Mouse (Mus musculus) intestine, embryonic 14.5 days (tissue): ENCODE measurements around the gene Zbed5. TPM values are rescaled to one million over a fixed set of nuclear protein-coding genes. Genes with fewer than 3 reads are reported as not detected.

Experiments used
- ATAC-seq: fragments of 200-750 bp; cut with Nextera tagmentation; replicated peaks from 2 replicates; pipeline ENCODE4 v1.8.0; 2017; ENCODE audit warnings: low read depth, moderate number of reproducible peaks, moderate TSS enrichment, moderate library complexity; ENCODE audit not compliant: low FRiP score, low TSS enrichment
- DNase-seq: peaks from one replicate; pipeline ENCODE4 v3.0.0-alpha.2; 2018; ENCODE audit warnings: low spot score
- H3K27ac ChIP-seq: fragments of 300-500 bp; sonication (generic); 2 replicates; pipeline ENCODE4 v1.5.1; 2014; ENCODE audit warnings: low read depth, mild to moderate bottlenecking, control low read depth
- H3K27me3 ChIP-seq: fragments of 300-500 bp; sonication (generic); replicated peaks from 2 replicates; pipeline ENCODE4 v1.6.1; 2014; ENCODE audit warnings: low read length, control low read depth; ENCODE audit not compliant: control insufficient read depth, insufficient read depth
- H3K36me3 ChIP-seq: fragments of 300-500 bp; sonication (generic); 2 replicates; pipeline ENCODE4 v1.6.1; 2014; ENCODE audit warnings: low read length, control low read depth; ENCODE audit not compliant: control insufficient read depth, insufficient read depth
- H3K4me1 ChIP-seq: fragments of 300-500 bp; sonication (generic); replicated peaks from 2 replicates; pipeline ENCODE4 v1.6.1; 2014; ENCODE audit warnings: low read length, control low read depth, mixed read lengths; ENCODE audit not compliant: control insufficient read depth, insufficient read depth
- H3K4me2 ChIP-seq: fragments of 300-500 bp; sonication (generic); 2 replicates; pipeline ENCODE4 v1.6.1; 2014; ENCODE audit warnings: low read length
- H3K4me3 ChIP-seq: fragments of 300-500 bp; sonication (generic); 2 replicates; pipeline ENCODE4 v1.5.1; 2014; ENCODE audit warnings: low read depth, low read length, control low read depth, mixed read lengths
- H3K9ac ChIP-seq: fragments of 300-500 bp; sonication (generic); 2 replicates; pipeline ENCODE4 v1.6.1; 2014; ENCODE audit warnings: mild to moderate bottlenecking, low read length
- H3K9me3 ChIP-seq: fragments of 300-500 bp; sonication (generic); 2 replicates; pipeline ENCODE4 v1.6.1; 2016; ENCODE audit warnings: low read length, control low read depth; ENCODE audit not compliant: control insufficient read depth
- WGBS: fragments of 180-500 bp; shearing (Covaris S2); extraction: QIAGEN DNeasy Blood & Tissue Kit; methylation state at CpG from one replicate; pipeline ENCODE4 v1.1.7; 2014; 5-methylcytosine and 5-hydroxymethylcytosine counted together
- polyA plus RNA-seq: library from polyadenylated mRNA; unstranded; fragments of >200 nt; fragmentation: Nextera tagmentation; extraction: Ambion mirVana; gene quantifications from 2 replicates; pipeline ENCODE4 v1.2.1, GENCODE M21; 2014

The Zbed5 gene
- polyA plus RNA-seq, 1 experiment from 2014 or later = 3.9 TPM

DNA sequence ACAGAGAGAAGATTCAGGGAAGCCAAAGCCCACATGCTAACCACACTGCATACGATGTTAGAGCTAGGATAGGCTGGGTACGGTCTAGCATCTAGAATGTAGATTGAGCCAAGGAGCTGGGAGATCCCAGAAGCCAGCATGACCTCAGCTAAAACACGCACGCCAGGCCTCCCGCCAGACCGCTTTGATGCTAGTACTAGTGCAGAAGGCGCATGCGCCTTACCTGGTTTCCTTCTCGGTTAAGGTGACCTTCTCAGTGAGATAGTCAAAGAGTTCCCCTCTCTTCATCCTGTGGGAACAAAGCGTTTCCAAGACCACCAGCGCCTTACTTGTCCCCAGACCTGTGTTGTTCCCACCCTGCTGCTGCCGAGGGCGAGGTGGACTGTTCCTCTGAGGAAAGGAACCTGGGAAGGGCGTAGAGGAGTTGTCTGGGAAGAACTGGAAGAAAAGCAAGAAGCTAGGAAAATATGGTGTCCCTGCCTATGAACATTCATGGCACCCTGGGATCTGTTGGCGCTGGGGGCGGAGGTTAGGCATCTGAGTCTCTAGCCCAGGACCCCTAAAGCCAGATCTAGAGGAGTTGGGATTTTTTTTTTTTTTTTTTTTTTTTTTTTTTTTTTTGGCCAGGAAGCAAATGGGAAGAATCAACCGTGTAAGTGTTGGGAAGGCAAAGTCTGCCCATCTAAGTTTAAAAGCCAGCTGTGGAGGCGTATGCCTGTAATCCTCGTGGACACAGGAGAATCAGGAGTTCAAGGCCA lies 26.1 kb upstream of the Zbed5 start:
- no peak overlapping the region for H3K27ac ChIP-seq
- no peak overlapping the region for H3K4me3 ChIP-seq
- H3K9me3 ChIP-seq = no peaks in the 10 kb centered on the region
- no peaks in the 10 kb centered on the region for H3K36me3 ChIP-seq
- DNase-seq = no peak
- H3K4me2 ChIP-seq = no peak overlapping the region
- H3K4me1 ChIP-seq = no peaks in the 10 kb centered on the region
- WGBS = 86% methylated on average over 19 of the region's 19 CpGs
- no peaks in the 10 kb centered on the region for H3K27me3 ChIP-seq
- no peak overlapping the region for H3K9ac ChIP-seq
- no peak for ATAC-seq

DNA sequence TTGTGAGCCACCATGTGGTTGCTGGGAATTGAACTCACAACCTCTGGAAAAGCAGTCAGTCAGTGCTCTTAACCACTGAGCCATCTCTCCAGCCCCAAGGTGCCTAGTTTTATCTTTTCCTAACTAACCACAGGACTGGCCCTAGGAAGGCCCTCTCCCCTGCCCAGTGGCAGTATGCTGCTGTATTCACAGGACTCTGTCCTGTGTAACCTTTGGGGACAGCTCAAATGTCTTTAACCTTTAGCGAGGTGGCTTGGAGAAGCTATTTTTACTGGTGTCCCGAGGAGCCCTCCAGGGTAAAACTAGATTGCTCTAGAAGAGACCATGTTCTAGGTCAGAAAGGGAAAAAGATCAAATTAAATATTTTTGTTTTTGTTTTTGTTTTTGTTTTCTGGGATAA lies 24.3 kb upstream of the Zbed5 start:
- Histone ChIP-seq H3K27me3 (no peaks in the 10 kb centered on the region), H3K4me1 (no peaks in the 10 kb centered on the region), H3K9me3 (no peaks in the 10 kb centered on the region), H3K4me3 (no peak overlapping the region), H3K4me2 (no peak overlapping the region), H3K36me3 (no peaks in the 10 kb centered on the region), H3K27ac (no peak overlapping the region), H3K9ac (no peak overlapping the region)
- 86% methylated on average over 2 of the region's 2 CpGs for WGBS
- DNase-seq (no peak), ATAC-seq (no peak)

DNA sequence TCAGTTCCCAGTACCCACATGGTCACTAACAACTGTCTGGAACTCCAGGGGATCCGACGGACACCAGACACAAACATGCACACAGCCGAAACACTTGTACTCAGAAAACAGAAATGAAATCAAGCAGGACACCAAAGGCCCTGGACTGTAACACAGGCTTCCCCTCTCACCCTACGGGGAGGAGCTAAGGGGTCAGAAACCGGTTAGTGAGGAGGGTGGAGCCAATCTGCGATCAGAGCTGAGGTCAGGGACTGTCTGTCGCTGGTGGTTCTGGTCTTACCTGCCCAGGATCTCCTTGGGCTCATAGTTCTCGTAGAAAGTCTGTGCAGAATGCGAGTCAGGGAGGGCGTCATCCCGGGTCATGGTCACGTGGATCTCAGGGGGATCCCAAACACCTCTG lies 21.6 kb upstream of the Zbed5 start:
- no peak overlapping the region for H3K9ac ChIP-seq
- no peak overlapping the region for H3K4me3 ChIP-seq
- ATAC-seq = no peak
- no peaks in the 10 kb centered on the region for H3K27me3 ChIP-seq
- H3K4me2 ChIP-seq = no peak overlapping the region
- no peaks in the 10 kb centered on the region for H3K9me3 ChIP-seq
- H3K36me3 ChIP-seq = no peaks in the 10 kb centered on the region
- no peaks in the 10 kb centered on the region for H3K4me1 ChIP-seq
- 84% methylated on average over 12 of the region's 12 CpGs for WGBS
- no peak for DNase-seq
- no peak overlapping the region for H3K27ac ChIP-seq

DNA sequence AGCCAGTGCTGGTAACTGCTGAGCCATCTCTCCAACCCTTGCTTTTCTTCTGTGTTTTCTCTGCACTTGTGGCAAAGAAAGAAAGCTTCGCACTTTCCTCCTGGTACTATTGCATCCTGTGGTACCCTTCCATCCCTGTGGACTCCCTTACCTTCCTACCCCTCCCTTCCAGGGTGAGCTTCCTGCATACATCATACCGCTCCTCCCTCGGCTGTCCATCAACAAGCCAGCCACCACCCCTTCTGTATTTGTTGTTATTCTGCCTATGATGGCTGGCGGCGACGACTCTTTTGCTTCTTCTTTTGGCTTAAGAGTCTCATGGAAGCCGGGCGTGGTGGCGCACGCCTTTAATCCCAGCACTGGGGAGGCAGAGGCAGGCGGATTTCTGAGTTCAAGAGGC lies 20.4 kb upstream of the Zbed5 start:
- Histone ChIP-seq H3K4me1 (no peaks in the 10 kb centered on the region), H3K27me3 (no peaks in the 10 kb centered on the region), H3K4me2 (no peak overlapping the region), H3K9me3 (no peaks in the 10 kb centered on the region), H3K36me3 (peaks cover under 1% of the 10 kb centered on the region; the same call in 1 of the 2 replicates), H3K9ac (no peak overlapping the region), H3K27ac (no peak overlapping the region), H3K4me3 (no peak overlapping the region)
- ATAC-seq (no peak), DNase-seq (no peak)
- 74% methylated on average over 11 of the region's 11 CpGs for WGBS

DNA sequence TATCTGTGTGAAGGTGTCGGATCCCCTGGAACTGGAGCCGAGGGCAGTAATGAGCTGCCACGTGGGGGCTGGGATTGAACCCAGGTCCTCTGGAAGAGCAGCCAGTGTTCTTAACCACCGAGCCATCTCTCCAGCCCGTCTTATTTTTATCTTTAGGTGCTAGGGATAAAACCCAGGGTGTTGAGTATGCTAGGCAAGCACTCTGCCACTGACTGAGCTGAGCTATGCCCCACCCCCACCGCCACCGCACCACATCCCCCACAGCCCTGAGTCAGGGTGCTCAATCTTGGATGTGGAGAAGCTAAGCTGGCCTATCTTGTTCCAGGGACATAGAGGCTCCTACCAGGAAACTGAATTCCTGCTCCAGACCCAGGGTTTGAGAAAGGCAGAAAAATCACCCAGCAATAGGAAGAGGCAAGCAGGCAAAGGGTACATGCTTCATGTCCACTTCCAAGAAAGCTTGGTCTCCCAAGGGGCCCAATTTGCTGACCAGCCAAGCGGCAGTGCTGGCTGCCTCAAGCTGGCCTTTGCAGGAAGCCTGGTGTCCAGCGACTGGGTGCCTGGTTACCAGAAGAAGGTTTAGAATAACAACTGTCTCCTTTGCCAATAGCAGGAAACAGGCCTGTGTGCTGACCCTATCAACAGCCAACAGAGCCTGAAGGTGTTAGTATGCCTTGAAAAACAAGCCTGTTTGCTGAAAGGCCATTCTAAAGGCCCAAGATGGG lies 17.6 kb upstream of the Zbed5 start:
- no peaks in the 10 kb centered on the region for H3K27me3 ChIP-seq
- DNase-seq (no peak), ATAC-seq (no peak)
- no peak overlapping the region for H3K4me2 ChIP-seq
- H3K9ac ChIP-seq = no peak overlapping the region
- H3K9me3 ChIP-seq = no peaks in the 10 kb centered on the region
- 72% methylated on average over 9 of the region's 9 CpGs for WGBS
- no peak overlapping the region for H3K4me3 ChIP-seq
- H3K27ac ChIP-seq = no peak overlapping the region
- H3K4me1 ChIP-seq = no peaks in the 10 kb centered on the region
- peaks cover 25% of the 10 kb centered on the region for H3K36me3 ChIP-seq

DNA sequence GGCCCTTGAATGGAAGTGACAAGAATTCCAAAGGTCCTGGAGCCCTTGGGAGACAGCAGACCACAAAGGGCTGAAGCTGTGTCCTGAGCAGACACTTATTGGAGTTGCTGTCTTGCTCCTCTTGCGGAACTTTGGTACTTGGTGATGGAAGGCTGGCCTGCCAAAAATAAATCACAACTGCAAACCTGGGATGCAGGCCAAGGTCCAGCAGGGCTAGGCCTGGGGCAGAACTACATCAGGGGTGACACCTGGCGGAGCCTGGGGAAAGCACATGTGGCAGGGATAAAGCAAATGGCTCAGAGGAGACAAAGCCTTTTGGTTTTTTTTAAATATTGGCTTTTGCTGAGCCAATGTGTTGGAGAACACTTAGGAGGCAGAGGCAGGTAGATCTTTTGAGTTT lies 16.6 kb upstream of the Zbed5 start:
- no peak overlapping the region for H3K4me2 ChIP-seq
- no peak overlapping the region for H3K4me3 ChIP-seq
- DNase-seq = peak; percentile 68
- H3K36me3 ChIP-seq = peaks cover 33% of the 10 kb centered on the region
- H3K27ac ChIP-seq = no peak overlapping the region
- WGBS = 35% methylated on average over 2 of the region's 2 CpGs
- no peaks in the 10 kb centered on the region for H3K27me3 ChIP-seq
- H3K4me1 ChIP-seq = no peaks in the 10 kb centered on the region
- H3K9ac ChIP-seq = no peak overlapping the region
- no peaks in the 10 kb centered on the region for H3K9me3 ChIP-seq
- ATAC-seq = 0 out of 2 replicates have a peak, but pooled peaks have one; percentile 41

DNA sequence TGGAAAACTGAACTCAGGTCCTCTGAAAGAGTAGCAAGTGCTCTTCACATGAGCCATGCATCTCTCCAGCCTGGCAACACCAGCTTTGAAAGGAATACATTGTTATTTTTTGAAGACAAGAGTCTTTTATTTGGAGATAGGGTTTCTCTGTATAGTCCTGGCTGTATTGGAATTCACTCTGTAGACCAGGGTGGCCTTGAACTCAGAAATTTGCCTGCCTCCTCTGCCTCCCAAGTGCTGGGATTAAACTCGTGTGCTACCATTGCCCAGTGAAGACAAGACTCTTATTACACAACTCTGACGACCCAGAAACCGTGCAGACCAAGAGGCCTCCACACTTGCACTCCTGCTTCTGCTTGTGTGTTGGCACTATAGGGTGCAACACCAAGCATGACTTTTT lies 15.6 kb upstream of the Zbed5 start:
- no peaks in the 10 kb centered on the region for H3K9me3 ChIP-seq
- no peak for DNase-seq
- no peak overlapping the region for H3K4me2 ChIP-seq
- ATAC-seq = no peak
- no peak overlapping the region for H3K27ac ChIP-seq
- 67% methylated on average over 3 of the region's 3 CpGs for WGBS
- H3K36me3 ChIP-seq = peaks cover 40% of the 10 kb centered on the region
- H3K9ac ChIP-seq = no peak overlapping the region
- H3K4me1 ChIP-seq = no peaks in the 10 kb centered on the region
- H3K4me3 ChIP-seq = no peak overlapping the region
- H3K27me3 ChIP-seq = no peaks in the 10 kb centered on the region

DNA sequence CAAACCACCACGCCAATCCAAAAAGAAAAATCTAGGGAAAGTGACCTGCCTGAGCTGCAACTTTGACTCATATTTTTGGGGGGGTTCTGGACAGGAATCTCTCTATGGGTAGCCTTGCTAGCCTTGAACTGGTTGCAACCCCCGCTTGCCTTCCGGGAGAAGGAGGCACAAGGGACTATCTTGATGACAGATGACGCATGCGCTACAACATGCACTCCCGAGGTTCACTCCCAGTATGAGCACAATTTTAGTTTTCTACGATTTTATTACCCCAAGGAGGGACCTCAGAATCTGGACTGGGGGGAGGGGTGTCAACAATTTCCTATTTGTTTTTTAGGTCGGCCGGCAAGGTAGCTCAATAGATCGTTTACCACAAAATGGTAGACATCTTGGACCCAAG lies 9.3 kb upstream of the Zbed5 start:
- Histone ChIP-seq H3K9me3 (no peaks in the 10 kb centered on the region), H3K27me3 (no peaks in the 10 kb centered on the region), H3K4me3 (peak overlapping the region; percentile 67), H3K4me2 (peak overlapping the region; percentile 95), H3K4me1 (peaks cover 7% of the 10 kb centered on the region; the same call in 1 of the 2 replicates), H3K27ac (peak overlapping the region; percentile 90), H3K9ac (peak overlapping the region; percentile 80), H3K36me3 (peaks cover 32% of the 10 kb centered on the region)
- WGBS = 32% methylated on average over 10 of the region's 10 CpGs
- ATAC-seq = no peak
- DNase-seq = peak; percentile 72
